Mouse (Mus musculus): Measurements from ENCODE around the gene Olfr1197.

The Olfr1197 gene

DNA sequence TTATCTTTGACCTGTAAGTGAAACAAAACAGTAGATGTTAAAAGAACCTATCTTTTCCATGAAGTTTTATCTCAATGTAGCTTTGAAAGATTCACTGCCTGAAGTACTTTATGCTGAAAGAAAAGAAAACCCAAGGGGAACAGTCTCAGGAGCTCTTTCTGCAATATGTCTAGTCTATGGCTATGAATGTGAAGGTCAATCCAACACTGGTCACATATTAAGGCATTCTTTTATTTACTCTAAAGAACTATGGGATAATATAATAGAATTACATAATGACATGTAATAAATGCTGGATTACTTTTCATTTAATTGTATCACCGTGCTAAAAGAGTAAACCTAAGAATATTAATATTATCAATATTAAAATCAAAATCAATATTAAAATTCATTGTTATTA, at the start of gene Olfr1197:
TSS of gene Olfr1197 (minus strand) at position 101 of the 400 bp plus-strand sequence.
- no peak for DNase-seq

DNA sequence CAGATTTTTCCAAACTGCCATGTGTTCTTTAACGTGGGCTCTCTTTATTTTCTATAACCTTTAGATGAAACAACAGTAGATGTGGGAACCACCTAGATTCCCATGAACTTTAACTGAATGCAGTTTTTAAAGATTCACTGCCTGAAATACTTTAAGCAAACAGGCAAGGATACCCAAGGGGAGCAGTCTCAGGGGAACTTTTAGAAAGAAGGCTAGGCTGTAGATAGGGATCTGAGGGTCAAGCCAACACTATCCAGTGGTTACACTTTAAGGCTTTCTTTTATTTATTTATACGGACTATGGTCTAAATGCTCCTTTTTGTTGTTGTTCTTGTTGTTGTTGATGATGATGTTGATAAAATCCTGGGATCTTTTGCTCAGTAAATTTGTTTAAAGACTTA, 38.2 kb upstream of the Olfr1197 start, which contains the start of gene Olfr1200:
TSS of gene Olfr1200 (minus strand) at position 101 of the 400 bp plus-strand sequence.
- no peak for DNase-seq

DNA sequence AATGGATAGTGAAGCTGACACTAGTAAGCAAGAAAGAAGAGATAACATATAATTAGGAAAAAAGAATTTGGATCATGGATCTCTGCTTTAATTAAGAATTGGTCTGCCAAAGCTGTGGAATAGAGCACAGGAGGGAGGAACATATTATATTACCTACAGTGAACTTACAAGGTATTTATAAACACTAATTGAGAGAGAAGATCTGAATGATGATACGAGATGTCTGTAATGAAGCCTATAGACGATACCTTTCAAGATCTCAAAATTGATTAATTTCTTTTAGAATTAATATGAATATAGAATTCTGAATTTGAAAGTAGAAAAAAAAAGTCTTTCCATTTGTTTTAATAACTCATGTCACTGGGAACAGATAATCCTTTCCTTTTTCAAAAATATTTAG, 28.2 kb upstream of the Olfr1197 start, which contains the start of gene Olfr1199:
TSS of gene Olfr1199 (minus strand) at position 101 of the 400 bp plus-strand sequence.
- no peak for DNase-seq

DNA sequence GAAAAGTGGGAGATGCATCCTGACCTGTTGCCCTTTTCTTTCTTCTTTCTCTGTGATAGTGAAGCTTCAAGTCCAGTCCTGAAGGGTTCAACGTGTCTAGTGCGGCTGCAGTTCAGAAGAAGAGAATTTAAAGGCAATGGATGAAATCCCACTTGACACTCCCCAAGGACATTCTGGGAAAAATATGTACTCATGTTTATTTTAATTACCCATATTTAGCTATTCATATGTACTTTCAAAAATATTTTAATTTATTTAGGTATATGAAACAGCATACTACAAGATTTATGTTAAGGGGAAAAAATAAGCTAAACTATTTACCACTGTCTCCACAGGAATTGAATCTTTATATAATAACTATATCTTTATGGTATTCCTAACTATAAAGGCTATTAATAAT, 19.1 kb upstream of the Olfr1197 start, which contains the start of gene Olfr1198:
TSS of gene Olfr1198 (minus strand) at position 101 of the 400 bp plus-strand sequence.
- DNase-seq, result no peak

DNA sequence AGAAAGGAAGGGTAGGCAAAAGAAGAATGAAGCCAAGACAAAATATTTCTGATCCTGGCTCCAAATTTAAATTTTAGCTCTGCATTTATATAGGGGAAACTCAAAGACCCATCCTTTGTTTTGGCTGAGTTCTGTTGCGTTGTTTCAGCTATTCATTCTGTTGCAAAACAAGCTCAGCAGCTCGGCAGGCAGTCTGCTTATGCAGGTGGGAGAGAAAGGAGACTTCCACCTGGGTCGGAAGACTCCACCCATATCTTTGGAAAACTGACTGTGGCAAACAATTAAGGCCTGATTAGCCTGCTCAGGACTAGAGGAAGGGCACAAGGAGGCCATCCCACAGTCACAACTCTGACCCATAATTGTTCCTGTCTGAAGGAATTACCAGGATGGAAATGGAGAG, 11.2 kb upstream of the Olfr1197 start:
- DNase-seq, result no peak

DNA sequence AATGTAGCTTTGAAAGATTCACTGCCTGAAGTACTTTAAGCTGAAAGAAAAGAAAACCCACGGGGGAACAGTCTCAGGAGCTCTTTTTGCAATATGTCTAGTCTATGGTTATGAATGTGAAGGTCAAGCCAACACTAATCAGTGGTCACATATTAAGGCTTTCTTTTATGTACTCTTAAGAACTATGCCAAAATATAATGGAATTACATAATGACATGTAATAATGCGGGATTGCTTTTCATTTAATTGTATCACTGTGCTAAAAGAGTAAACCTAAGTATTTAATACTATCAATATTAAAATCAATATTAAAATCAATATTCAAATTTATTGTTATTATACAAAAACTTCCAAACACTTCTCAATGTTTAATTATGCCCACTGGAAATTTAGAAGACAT, 27.7 kb downstream of the Olfr1197 start, which contains the start of gene Olfr1196:
TSS of gene Olfr1196 (minus strand) at position 101 of the 400 bp plus-strand sequence.
- no peak for DNase-seq

DNA sequence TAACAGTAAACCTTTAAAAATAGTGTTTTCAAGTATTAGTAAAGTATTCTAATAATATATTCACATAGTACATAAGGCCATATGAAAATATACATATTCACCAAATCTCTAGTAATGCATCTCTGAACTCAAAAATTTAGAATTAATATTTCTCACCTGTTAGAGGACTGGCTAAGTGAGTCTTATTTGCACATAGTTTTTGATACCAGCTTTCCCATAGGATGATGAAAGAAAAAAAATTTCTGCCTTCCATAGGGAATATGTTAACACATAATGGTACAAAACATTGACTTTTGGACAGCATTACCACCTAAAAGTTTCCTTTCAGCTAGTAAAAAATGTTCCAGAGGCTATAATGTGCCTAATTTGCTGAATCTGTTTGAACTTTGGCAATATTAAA, 43.1 kb downstream of the Olfr1197 start, which contains the start of gene Olfr1195:
TSS of gene Olfr1195 (minus strand) at position 101 of the 400 bp plus-strand sequence.
- DNase-seq, result no peak

Data from liver (tissue).